Mouse (Mus musculus) C2C12 (cell line): Measurements from ENCODE around the gene Oxa1l. TPM values are rescaled to one million over a fixed set of nuclear protein-coding genes. Genes with fewer than 3 reads are reported as not detected.

Source experiments
- H3K27me3 ChIP-seq: one replicate; pipeline ENCODE4 v1.6.1; 2011; ENCODE audit not compliant: control insufficient read depth, insufficient read depth, insufficient read length
- H3K36me3 ChIP-seq: one replicate; pipeline ENCODE4 v1.6.1; 2011; ENCODE audit not compliant: control insufficient read depth, insufficient read depth
- H3K4me3 ChIP-seq: one replicate; pipeline ENCODE4 v1.5.1; 2011; ENCODE audit warnings: mild to moderate bottlenecking, control low read depth; ENCODE audit not compliant: poor library complexity, insufficient read depth, severe bottlenecking
- H3K79me2 ChIP-seq: one replicate; pipeline ENCODE4 v1.6.1; 2011; ENCODE audit not compliant: control insufficient read depth, insufficient read depth
- H3K79me3 ChIP-seq: one replicate; pipeline ENCODE4 v1.6.1; 2011; ENCODE audit warnings: low read depth, control low read depth
- H3ac ChIP-seq: one replicate; pipeline ENCODE3; 2011; ENCODE audit warnings: low read depth; ENCODE audit not compliant: control insufficient read depth, insufficient read length
- CEBPB ChIP-seq: IDR thresholded peaks from one replicate; pipeline ENCODE4 v1.6.1; 2011; ENCODE audit warnings: low read depth, mild to moderate bottlenecking, control low read depth, moderate library complexity
- CTCF ChIP-seq: IDR thresholded peaks from one replicate; pipeline ENCODE4 v1.5.1; 2011; ENCODE audit not compliant: control insufficient read depth, insufficient read depth, insufficient read length
- FOSL1 ChIP-seq: IDR thresholded peaks from one replicate; pipeline ENCODE4 v1.8.0; 2011; ENCODE audit warnings: mild to moderate bottlenecking, low read length; ENCODE audit not compliant: poor library complexity, insufficient read depth, severe bottlenecking
- MAX ChIP-seq: IDR thresholded peaks from one replicate; pipeline ENCODE4 v1.6.1; 2011; ENCODE audit warnings: mild to moderate bottlenecking, control low read depth
- MYOD1 ChIP-seq: IDR thresholded peaks from one replicate; pipeline ENCODE4 v1.6.1; 2011; ENCODE audit warnings: low read depth; ENCODE audit not compliant: control insufficient read depth, insufficient read length
- MYOG ChIP-seq: IDR thresholded peaks from one replicate; pipeline ENCODE4 v1.6.1; 2011; ENCODE audit not compliant: control insufficient read depth, insufficient read length; ENCODE audit errors: extremely low read depth
- USF1 ChIP-seq: IDR thresholded peaks from one replicate; pipeline ENCODE4 v1.6.1; 2011; ENCODE audit warnings: low read depth, mild to moderate bottlenecking, control low read depth, moderate library complexity
- polyA plus RNA-seq: library from polyadenylated mRNA; unstranded; fragments of >200 nt; fragmentation: generic; extraction: Trizol; gene quantifications from one replicate; pipeline ENCODE4 v1.2.1, GENCODE M21; 2012; ENCODE audit warnings: missing spikeins

The Oxa1l gene
- polyA plus RNA-seq, 1 experiment = 54.8 TPM

DNA sequence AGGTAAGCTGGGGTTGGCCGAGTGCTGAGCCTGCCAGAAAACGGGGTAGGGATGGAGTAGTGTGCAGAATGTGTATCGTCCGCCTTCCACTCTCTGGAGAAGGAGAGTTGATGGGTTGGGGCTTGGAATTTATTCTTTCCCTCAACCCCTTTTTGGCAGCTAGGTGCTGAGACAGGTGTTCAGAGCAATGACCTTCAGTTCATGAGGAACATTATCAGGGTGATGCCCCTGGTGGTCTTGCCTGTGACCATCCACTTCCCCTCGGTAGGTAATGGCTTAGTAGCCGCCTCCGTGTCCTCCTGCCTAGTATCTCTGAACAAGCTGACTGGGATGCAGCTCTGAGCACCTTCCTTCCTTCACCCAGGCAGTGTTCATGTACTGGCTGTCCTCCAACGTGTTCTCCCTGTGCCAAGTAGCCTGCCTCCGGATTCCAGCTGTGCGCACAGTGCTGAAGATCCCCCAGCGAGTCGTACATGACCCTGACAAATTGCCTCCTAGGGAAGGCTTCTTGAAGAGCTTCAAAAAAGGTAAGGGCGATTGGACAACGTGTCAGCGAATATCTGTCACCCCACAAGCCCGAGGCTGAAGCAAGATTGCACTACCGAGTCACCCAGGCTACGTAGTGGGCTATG lies 6.9 kb downstream of the Oxa1l start:
- H3K36me3 ChIP-seq = peaks cover 56% of the 10 kb centered on the region
- no peaks in the 10 kb centered on the region for H3K27me3 ChIP-seq

GRCm38 (mm10) chr14:54369372-54369771 lies 8.7 kb downstream of the Oxa1l start:
- no peak overlapping the region for H3K4me3 ChIP-seq
- no peaks in the 10 kb centered on the region for H3K79me2 ChIP-seq
- H3ac ChIP-seq = no peak overlapping the region
- H3K36me3 ChIP-seq = peaks cover 41% of the 10 kb centered on the region
- TF ChIP-seq CTCF = no peak
- TF ChIP-seq CEBPB = no peak
- H3K27me3 ChIP-seq = no peaks in the 10 kb centered on the region
- H3K79me3 ChIP-seq = no peaks in the 10 kb centered on the region

More for the DNA sequence above, 6.9 kb downstream of the Oxa1l start:
- no peak overlapping the region for H3ac ChIP-seq
- no peak for TF ChIP-seq MYOD1
- no peak for TF ChIP-seq CTCF
- TF ChIP-seq CEBPB = no peak
- no peak for TF ChIP-seq MAX
- TF ChIP-seq MYOG = no peak
- no peak for TF ChIP-seq FOSL1
- TF ChIP-seq USF1 = no peak
- peaks cover 3% of the 10 kb centered on the region for H3K79me3 ChIP-seq
- H3K4me3 ChIP-seq = no peak overlapping the region
- peaks cover 8% of the 10 kb centered on the region for H3K79me2 ChIP-seq

GRCm38 (mm10) chr14:54370595-54370994 lies 10.0 kb downstream of the Oxa1l start:
- Histone ChIP-seq H3K79me3 (no peaks in the 10 kb centered on the region), H3K27me3 (no peaks in the 10 kb centered on the region), H3K36me3 (peaks cover 34% of the 10 kb centered on the region), H3K79me2 (no peaks in the 10 kb centered on the region), H3ac (no peak overlapping the region), H3K4me3 (no peak overlapping the region)
- TF ChIP-seq FOSL1 (no peak), CEBPB (no peak), CTCF (no peak), MYOD1 (no peak), USF1 (no peak), MYOG (no peak), MAX (no peak)

- Histone ChIP-seq H3K36me3 (peaks cover 28% of the 10 kb centered on the region), H3K79me3 (no peaks in the 10 kb centered on the region), H3K79me2 (no peaks in the 10 kb centered on the region), H3K4me3 (no peak overlapping the region), H3K27me3 (no peaks in the 10 kb centered on the region), H3ac (no peak overlapping the region)
- no peak for TF ChIP-seq MAX
- TF ChIP-seq MYOD1 = no peak
- no peak for TF ChIP-seq CTCF
- no peak for TF ChIP-seq MYOG
- no peak for TF ChIP-seq FOSL1
- no peak for TF ChIP-seq USF1
- TF ChIP-seq CEBPB = no peak
These were observed 10.8 kb downstream of the Oxa1l start for GRCm38 (mm10) chr14:54371460-54371859.

GRCm38 (mm10) chr14:54372923-54373322 lies 12.3 kb downstream of the Oxa1l start:
- H3K36me3 ChIP-seq = peaks cover 20% of the 10 kb centered on the region
- no peak overlapping the region for H3ac ChIP-seq
- H3K27me3 ChIP-seq = no peaks in the 10 kb centered on the region
- no peaks in the 10 kb centered on the region for H3K79me3 ChIP-seq
- H3K4me3 ChIP-seq = no peak overlapping the region
- no peaks in the 10 kb centered on the region for H3K79me2 ChIP-seq
- no peak for TF ChIP-seq MYOD1
- TF ChIP-seq MYOG = no peak
- TF ChIP-seq CTCF = no peak
- TF ChIP-seq USF1 = no peak
- no peak for TF ChIP-seq MAX
- TF ChIP-seq CEBPB = no peak
- no peak for TF ChIP-seq FOSL1

GRCm38 (mm10) chr14:54375916-54376315 lies 15.3 kb downstream of the Oxa1l start:
- TF ChIP-seq CTCF = no peak
- no peak for TF ChIP-seq CEBPB
- no peak for TF ChIP-seq MYOD1
- TF ChIP-seq USF1 = no peak
- TF ChIP-seq MYOG = no peak
- no peak for TF ChIP-seq MAX
- no peak for TF ChIP-seq FOSL1
- Histone ChIP-seq H3K27me3 (no peaks in the 10 kb centered on the region), H3K36me3 (no peaks in the 10 kb centered on the region), H3K4me3 (no peak overlapping the region), H3ac (no peak overlapping the region), H3K79me2 (no peaks in the 10 kb centered on the region), H3K79me3 (no peaks in the 10 kb centered on the region)
